Mouse (Mus musculus) inflammation-experienced regulatory T-cells, adult 6 months (primary cell): ENCODE measurements around the gene Arrdc4. TPM values are rescaled to one million over a fixed set of nuclear protein-coding genes. Genes with fewer than 3 reads are reported as not detected.

Source experiments
- ATAC-seq: one replicate; pipeline ENCODE4 v1.8.0; 2017
- polyA plus RNA-seq, 3 experiments: library from polyadenylated mRNA; unstranded; fragments of 100-300 nt; shearing (Covaris generic); gene quantifications; one replicate each; pipeline ENCODE4 v1.2.1; 2017

The Arrdc4 gene
- polyA plus RNA-seq, 3 experiments from 2014 or later = 1.8 to 5.7 (median 4.8) TPM

- no peak for ATAC-seq
These were observed 40.3 kb downstream of the Arrdc4 start for GRCm38 (mm10) chr7:68708563-68709318.

- ATAC-seq = no peak
These were observed 43.9 kb downstream of the Arrdc4 start for GRCm38 (mm10) chr7:68705162-68705561.

GRCm38 (mm10) chr7:68697313-68697712 lies 51.7 kb downstream of the Arrdc4 start:
- ATAC-seq = no peak

- ATAC-seq = no peak
These were observed 52.1 kb downstream of the Arrdc4 start for GRCm38 (mm10) chr7:68696908-68697307.

GRCm38 (mm10) chr7:68696446-68696845 lies 52.6 kb downstream of the Arrdc4 start:
- no peak for ATAC-seq

- ATAC-seq = no peak
These were observed 56.3 kb downstream of the Arrdc4 start for GRCm38 (mm10) chr7:68692731-68693130.

GRCm38 (mm10) chr7:68691454-68691853 lies 57.6 kb downstream of the Arrdc4 start:
- no peak for ATAC-seq

- ATAC-seq = no peak
These were observed 61.9 kb downstream of the Arrdc4 start for GRCm38 (mm10) chr7:68687140-68687611.
